Mouse (Mus musculus): ENCODE measurements at regions not wholly inside any gene's neighbourhood (a gene's known extent, or its start where the extent isn't known, plus 50 kb on each side); places are given as distances from the start of the nearest gene placed in this dataset.

- TF ChIP-seq POLR2A (IDR thresholded peaks at IDR 0.05; ENCODE audit: low read depth, low read length) (no peak), ELF1 (IDR thresholded peaks at IDR 0.05; ENCODE audit: low read depth, low read length) (no peak), CTCF (conservative IDR thresholded peaks at IDR 0.05 in 1 of 2, IDR thresholded peaks at IDR 0.05 in 1 of 2; ENCODE audit: low read depth in 2 of 2, low read length in 2 of 2) (no peak), TCF12 (IDR thresholded peaks at IDR 0.05; ENCODE audit: low read depth, low read length) (no peak), MAFK (IDR thresholded peaks at IDR 0.05; ENCODE audit: insufficient replicate concordance, low read length) (no peak), ETS1 (conservative IDR thresholded peaks at IDR 0.05; ENCODE audit: low read depth, low read length) (no peak)
Measured at GRCm38 (mm10) chr15:63166411-63166810, 678.6 kb downstream of the Gsdmc2 start.
